Mouse (Mus musculus) cerebellum, postnatal 36 days (tissue): Measurements from ENCODE around the gene Abcg8.

Source experiments
- DNase-seq, 2 experiments: peaks; one replicate each; pipeline ENCODE4 v3.0.0; 2021 to 2022; ENCODE audit warnings: mixed read lengths in 2 of 2

The Abcg8 gene

DNA sequence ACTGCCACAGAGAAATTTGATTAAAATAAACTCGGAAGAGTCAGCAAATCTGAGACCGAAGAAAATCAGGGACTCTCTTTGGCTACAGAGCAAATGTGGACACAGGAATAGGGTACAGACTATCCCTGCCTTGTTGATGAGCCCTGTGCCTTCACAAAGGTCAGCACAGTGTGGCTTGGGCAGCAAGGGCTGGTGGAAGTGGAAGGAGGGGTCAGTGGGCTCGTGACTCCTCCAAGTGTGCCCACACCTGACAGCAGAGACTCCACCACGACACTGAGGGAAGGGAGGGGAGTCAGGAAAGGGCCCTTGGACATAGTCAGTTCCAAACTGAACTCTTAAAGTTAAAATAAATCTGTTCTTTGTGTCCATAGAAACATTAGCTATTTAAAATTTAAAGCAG lies 38.8 kb downstream of the Abcg8 start:
- no peak for DNase-seq

DNA sequence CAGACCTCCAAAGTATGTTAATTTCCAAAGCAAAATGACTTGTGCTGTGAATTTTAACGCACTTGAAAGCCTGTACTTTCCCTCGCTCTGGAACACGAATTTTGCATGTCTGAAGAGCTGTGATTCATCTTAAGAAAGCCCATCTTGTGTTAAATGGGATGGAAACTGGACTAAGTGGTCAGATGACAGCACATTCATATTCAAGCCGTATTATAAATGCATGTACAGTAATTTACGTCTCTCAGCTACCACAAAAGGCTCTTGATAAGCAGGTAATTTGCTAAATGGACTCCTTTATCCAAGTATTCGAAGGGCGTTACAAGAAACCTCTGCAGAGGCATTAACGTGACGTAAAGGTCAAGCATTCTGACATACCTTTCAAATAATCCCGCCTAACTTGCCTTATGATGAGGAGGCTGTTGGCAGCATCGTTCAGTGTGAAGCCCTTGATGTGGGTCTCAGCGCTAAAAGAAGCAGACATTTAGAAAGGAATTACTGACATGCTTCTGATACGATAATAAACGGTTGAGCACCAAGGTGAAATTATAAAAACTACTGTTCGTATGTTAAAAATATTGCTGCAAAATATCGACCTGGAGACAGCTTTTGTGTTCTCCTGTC lies 40.3 kb downstream of the Abcg8 start:
- DNase-seq = no peak

DNA sequence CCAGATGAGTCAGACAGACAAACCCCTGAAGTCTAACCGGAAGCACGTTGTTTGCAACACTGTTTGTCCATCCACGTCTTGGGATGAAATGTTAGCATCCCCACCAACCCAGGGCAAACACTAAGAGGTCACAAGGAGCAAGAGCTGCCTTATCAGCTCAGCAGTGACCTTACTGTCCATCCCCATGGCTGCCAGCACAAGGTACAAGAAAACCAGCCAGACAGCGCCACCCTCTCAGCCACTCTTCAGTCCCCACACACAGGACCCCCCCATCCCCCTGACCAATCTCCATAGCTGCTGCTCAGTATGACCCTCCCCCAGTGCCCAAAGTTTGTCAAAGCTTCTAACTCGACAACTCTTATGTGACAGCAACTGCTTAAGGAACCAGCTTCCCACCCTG lies 41.3 kb downstream of the Abcg8 start:
- no peak for DNase-seq

DNA sequence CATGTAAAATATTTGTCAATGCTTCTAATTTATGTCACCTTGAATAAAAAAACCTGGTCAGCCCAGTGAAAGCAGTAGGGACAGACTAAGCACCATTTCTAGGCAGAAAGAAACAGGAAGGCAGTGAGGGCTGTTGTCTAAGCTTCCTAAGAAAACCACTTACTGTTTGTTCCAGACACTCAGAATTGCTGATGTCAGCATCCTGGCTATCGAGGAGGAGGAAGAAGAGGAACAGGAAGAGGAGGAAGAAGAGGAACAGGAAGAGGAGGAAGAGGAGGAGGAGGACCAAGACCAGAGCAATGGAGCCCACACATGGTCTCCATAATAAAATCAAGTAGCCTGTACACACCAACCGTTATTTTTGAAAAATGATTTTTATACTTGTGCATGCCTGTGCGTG lies 43.0 kb downstream of the Abcg8 start:
- DNase-seq = no peak

DNA sequence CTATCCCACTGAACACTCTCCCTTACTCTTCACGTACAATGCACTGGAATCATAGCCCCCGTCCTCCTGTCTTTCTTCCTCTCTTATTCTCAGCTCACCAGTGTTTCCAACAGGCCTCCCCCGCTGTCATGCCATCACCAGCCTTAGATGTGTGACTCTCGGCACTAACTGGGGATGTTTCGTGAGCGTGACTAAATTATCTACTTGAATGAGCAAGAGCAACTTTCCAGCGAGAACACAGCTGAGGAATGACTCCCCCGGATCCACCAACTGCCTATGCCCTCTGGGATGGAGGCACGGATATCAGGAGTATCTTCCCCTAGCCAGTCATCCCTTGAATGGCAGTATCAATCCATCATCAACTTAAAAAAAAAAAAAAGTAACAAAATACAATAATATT lies 47.9 kb downstream of the Abcg8 start:
- DNase-seq = no peak

DNA sequence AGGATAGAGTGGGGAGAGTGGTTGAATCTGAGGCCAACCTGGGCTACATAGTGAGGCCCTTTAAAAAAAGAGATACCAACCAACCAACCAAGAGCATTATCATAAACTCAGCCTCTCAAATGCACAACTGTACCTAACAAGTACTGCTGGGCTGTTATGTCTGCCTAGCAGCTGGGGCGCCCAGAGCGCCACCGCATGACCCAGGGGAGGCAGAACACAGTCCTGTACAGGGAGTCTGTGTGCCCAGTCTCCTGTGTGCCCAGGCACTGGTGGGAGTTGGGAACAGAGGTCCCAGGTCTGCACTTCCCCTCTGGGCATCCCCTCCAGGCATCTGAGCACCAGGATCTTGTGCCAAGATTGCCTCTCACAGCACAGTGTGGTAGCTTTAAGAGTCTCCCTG lies 49.1 kb downstream of the Abcg8 start:
- no peak for DNase-seq

DNA sequence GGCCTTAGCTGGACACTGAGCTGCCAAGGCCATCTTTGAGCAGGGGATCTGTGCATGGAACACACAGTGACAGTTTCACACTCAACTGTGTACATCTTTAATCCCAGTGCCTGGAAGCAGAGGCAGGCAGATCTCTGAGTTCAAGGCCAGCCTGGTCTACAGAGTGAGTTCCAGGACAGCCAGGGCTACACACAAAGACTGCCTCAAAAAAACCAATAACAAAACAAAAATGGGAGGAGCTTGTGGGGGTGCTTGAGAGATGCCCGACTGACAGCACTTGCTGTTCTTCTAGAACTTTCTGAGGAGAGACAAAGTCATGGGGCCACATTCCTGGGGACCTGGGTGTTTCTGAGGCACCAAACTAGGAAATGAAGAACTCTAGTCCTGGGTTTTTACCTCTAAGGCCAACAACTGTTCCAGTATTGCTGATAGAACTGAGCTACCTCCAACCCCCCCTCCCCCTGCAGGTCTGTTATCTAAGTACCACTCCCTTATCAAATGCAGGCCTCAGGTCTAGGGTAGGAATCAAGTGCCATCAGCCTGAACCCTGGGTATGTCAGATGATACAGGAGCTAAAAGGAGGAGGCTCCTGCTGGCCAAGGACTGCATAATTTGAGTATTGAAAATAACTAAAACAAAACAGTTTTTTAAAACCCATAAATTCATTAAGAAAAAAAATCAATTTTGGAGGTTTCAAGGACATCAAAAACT lies 52.3 kb downstream of the Abcg8 start:
- DNase-seq = no peak

DNA sequence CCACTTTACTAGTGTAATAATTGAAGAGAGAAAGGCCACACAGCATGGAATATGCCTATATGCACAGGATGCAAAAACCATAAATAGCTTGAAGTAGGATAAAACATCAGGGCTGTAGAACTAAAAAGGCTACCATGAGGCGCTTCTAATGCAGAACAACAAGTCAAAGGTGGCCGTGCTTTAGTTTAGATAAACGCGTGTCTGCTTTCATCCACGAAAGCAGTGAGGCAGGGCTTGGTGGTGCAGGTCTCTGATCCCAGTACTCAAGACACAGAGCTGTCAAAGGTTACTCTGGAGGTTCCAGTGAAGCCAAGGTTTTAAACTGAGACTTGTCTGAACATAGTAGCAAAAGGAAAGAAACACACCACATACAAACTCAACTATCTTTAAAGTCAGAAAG lies 53.0 kb downstream of the Abcg8 start:
- DNase-seq = no peak

DNA sequence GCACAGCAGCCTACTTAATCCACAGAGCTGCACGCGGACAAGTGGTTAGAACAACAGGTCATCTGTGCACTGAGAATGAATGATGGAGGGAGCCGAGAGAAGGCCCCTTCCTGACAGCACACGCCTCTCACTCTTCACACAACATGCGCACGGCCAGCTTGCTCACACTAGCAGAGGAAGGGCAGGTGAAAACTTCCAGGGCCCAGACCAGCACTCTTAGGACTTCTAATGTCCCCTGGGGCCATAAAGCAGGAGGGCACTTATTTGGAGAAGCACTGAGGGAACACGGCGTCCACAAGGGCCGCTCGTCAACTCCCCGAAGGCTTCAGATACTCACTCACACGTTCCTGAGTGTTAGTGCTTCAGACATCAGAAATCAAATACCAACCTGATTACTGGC lies 55.3 kb downstream of the Abcg8 start:
- DNase-seq = no peak

DNA sequence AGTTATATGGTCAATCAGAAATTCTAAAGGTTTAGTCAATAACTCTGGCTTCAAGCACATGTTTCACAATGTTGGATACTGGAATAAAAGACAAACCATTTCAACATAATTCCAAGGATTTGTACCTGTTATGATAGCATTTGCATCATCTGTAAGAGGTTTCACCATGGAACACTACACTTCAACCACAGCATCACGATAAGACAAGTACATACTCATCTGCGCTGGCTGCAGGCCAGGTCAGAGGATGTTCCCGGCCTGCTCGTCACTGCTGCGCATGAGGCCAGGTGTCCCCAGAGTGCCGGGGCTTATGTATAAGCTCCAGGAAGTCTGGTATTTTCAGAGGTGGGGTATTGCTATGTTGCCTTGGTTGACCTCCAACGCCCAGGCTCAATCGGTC lies 56.5 kb downstream of the Abcg8 start:
- DNase-seq = no peak

DNA sequence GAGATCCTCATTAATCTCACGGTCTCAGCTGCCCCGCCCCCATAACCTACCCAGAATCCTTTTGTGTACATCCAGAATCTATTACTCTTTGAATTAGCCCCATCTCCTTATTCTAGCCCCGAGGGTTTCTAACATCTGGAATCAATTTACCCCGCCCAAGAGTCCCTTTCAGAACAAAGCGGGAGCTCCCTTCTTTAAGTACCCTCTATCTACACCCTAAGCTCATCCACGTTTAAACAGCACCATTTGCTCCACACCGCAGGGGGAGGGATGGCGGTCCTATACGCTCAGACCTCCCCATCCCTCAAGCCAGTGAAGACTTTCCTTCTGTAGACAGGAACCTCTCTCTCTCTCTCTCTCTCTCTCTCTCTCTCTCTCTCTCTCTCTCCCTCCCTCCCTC lies 60.6 kb downstream of the Abcg8 start:
- DNase-seq = no peak

DNA sequence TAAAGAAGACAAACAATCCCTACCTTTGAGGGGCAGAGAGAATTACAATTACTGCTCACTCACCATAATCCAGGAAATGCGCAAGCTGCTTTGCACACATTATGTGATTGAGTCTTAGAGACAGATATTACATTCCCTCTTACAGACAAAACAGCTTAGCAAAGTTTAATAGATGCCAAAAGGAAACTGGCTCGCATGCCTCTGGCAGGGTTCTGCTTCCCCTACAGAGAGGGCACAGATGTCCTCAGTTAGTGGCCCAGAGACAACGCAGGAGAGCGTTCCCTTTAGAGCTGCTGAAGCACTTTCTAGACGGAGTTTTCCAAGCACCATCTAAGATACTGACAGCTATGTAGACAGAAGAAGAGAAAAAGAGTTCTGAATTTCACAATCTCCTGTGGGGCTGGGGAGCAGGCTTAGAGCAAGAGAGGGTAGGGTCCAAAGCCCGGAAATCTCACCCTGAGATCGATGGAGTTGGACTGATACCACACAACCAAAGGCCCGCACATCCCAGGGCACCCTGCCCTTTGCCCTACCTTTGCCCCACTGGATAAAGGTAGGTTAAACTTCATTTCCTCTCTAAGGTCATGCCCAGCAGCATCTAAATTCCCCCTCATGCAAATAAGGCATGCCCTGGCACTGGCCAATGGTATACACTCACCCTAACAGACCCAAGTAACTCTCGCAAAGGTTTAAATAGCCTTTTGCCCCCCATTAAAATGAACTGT lies 62.1 kb downstream of the Abcg8 start:
- DNase-seq = peak; percentile 27 to 38

DNA sequence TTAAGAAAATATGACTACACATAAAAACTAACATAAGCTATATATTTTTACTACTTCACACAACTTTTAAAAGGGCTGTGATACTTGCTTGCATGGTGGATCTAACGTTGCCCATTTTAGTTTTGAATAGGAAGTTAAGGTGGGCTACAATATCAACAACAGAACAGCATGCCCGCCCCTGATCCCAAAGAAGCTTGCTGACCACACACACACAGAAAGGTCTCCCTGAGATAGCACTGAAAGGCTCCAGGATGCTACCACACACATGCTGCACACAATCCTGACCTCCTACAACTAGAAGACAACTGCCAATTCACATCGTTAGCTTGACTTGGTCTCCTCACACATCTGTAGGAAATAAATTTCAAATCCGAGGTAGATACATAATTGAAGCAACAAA lies 68.2 kb downstream of the Abcg8 start:
- DNase-seq = no peak

DNA sequence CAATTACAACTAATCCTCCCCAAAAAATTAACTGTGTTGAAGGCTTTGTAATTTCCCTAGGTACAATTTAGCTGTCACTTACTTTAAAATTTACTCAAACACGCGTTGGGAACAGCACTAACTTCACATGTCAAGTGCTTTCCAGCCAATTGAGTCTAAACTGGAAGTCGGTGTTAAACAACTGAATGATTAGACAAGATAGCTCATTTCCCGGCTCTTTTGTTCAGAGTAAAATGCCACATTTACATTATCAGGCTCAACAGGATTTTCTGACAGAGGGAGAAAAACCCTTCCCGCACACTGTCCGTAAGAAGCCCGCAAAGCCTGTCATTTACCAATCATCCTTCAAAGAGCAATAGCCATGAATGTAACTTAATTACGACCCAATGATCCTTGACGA lies 68.9 kb downstream of the Abcg8 start:
- DNase-seq = no peak

DNA sequence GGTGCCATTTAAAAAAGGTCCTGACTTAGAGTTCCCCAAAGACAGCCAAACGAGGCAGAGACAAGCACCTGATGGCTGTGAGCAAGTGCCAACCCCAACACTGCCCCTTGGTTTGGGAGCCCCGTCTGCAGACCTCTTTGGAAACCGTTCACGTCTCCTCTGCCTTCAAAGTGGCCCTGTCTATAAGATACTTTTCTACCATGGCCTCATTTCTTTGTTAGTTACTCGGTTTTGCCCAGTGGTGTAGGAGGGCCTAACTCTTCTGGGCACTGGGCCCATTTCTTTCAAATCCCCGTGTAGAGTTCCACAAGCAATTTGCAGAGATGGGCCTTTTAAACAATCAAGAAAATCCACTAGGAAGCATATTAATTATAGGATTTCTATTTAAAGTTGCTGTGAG lies 71.1 kb downstream of the Abcg8 start:
- no peak for DNase-seq

DNA sequence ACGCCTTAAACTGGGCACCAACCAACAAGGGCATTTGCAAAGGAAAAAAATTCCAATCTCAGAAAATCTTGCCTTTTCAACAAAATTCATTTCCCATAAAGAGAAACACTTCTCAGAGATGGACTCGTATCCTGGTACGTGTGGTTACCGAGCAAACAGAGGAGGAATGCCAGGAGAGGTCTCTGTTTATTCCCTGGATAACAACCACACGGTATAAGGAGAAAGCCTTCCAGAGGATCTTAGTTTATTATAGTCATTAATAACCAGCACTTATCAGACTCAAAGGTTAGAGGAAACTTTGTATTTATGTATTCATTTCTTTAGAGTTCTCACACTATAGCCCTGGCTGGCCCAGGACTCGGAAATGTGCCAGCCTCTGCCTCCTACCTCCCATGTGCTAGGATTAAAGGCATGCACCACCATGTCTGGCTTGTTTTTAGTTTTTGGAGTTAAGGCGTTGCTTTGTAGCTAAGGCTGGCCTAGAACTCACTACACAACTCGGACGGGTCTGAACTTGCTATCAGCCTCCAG lies 72.1 kb downstream of the Abcg8 start:
- DNase-seq = no peak

DNA sequence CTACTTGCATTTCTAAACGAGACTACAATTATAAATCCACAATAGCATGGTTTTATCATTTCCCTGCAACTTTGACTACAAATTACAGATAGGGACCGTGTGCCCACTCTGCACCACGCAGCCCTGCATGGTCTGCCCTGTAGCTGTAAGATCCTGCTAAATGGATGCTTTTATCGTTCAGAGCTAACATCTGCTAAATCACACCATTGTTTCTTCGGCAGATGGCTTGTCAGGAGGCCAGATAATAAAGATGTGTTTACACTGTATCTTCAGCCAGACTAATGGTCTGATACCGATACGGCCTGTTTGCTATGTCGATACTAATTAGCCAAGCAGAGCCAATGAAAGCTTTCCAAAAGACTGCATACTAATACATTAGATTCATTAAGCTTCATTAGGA lies 73.2 kb downstream of the Abcg8 start:
- no peak for DNase-seq
